Mouse (Mus musculus) embryonic facial prominence, embryonic 14.5 days (tissue): Measurements from ENCODE around the gene Engase. TPM values are rescaled to one million over a fixed set of nuclear protein-coding genes. Genes with fewer than 3 reads are reported as not detected.

Source experiments
- polyA plus RNA-seq: library from polyadenylated mRNA; unstranded; fragments of >200 nt; fragmentation: Nextera tagmentation; extraction: Ambion mirVana; gene quantifications from 2 replicates; pipeline ENCODE4 v1.2.1, GENCODE M21; 2014

Engase gene
- polyA plus RNA-seq, 1 experiment from 2014 or later, result 6.0 TPM

Other genes starting within 250 kb of the Engase start
- gene Cyth1, start 228.2 kb upstream of the Engase start, polyA plus RNA-seq, result 11.4 and 12.5 TPM in 2 replicates
- 15.9 and 16.1 TPM in 2 replicates for gene Usp36, start 186.6 kb upstream of the Engase start, polyA plus RNA-seq
- gene Cep295nl, start 134.3 kb upstream of the Engase start, polyA plus RNA-seq, result 0.63 and 1.2 TPM in 2 replicates
- gene Timp2, start 121.1 kb upstream of the Engase start, polyA plus RNA-seq, result 182 and 196 TPM in 2 replicates
- gene Lgals3bp, start 74.7 kb upstream of the Engase start, polyA plus RNA-seq, result 11.8 and 14.2 TPM in 2 replicates
- gene Cant1, start 57.7 kb upstream of the Engase start, polyA plus RNA-seq, result 30.8 and 30.9 TPM in 2 replicates
- gene C1qtnf1, start 48.6 kb upstream of the Engase start, polyA plus RNA-seq, result 14.3 and 15.9 TPM in 2 replicates